Mouse (Mus musculus) embryo, embryonic 11 days (tissue): Measurements from ENCODE around the gene Slc38a3.
A peak's percentile ranks its signal among the peaks of the same experiment; 100 is the strongest.

Source experiments
- DNase-seq: peaks from one replicate; pipeline ENCODE4 v3.0.0-alpha.2; 2015

The Slc38a3 gene

GRCm38 (mm10) chr9:107617461-107617860 is 51.9 kb downstream of the Slc38a3 start:
- DNase-seq, result no peak

- peak; percentile 40 for DNase-seq
These were observed 54.3 kb downstream of the Slc38a3 start for GRCm38 (mm10) chr9:107615035-107615434.

DNA sequence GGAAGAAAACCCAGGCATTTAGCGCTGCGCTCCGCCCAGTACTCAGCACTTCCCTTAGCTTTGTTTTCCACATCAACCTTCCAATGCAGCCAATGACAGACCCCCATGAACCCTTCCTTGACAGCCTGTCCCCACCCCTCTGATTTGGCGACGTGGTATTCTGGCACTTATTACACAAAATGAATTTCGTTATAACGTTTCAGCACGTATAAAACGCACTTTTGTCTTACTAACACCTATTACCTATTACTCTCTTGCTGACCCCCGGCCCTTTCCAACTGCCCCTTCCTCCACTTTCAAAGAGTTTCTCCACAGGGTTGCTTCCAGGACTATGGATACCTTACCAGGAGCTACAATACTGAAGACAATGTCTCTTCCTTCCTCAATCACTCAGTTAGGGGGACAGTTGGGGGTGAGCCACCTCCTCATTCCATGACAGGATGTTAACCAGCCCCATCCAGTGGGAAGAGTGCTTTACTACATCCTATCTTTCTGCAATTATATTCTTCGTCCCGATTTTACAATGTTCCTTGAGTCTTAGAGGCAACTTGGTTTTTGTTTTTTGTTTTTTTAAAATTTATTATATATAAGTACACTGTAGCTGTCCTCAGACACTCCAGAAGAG is 56.3 kb downstream of the Slc38a3 start:
- peak; percentile 56 for DNase-seq

DNA sequence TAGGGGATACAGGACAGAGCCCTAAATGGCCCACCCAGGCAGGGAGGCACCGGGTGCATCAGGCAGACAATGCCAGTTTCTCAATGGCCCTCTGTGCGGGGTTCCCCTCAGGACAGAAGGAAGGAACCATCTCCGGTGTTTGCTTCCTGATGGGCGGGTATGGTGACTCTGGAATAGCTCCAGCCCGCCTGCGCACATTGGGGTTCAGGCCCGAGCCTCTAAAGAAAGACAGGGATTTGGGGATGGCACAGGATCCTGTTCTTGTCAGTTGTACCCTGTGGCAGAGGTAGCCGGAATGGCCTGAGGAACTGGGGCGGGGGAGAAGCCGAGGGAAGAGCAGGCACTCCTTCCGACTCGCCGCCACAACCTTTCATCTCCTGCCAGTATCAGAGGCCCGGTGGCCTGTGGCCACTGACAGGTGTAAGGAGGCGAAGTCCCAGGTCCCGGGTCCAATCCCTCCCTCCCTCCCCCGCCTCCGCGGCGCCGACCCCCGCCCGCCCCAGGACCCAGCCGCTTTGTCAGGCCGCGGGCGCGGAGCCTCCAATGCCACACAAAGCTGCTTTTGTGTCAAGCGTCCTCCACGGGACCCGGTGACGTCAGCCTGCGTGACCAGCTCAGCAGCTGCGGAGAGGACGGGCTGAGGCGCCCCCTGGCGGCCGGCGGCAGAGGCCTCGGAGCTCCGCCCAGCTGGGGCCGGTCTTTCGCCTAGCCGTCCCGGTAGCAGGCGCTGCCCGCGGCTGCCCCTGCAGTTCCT is 57.0 kb downstream of the Slc38a3 start:
- peak; percentile 99 for DNase-seq

DNA sequence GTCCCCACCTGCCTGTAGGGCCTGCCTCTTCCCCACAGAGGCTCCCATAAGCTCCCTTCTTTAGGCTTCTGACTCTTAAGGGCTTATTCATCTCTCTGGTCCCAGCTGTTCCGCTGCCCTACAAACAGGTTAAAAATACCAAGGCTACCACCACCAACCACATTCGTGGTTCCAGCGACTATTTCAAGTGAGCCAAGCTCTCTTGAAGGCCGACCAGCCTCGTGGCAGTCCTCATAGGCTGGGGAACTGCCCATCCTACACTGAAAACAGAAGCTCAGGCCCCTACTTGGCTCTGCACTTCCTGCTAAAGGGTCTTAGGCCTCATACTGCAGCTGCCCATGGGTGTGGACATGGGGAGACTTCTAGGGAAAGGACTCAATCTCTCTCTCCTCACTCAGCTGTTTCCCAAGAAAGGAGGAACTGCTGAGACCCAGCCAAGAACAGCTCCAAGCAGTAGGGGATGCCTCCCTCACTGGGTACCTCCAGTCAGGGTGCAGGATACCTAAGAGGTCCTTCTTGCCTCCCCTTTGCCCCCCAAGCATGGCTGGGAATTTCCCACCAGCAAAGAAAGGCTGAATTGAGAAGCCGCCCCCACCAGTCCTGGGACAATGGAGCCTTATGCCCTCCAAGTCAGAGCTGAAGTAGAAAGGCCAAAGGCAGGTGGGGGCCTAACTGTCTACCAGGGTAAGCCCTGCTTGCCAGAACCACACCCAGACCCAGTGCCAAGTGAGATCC is 57.7 kb downstream of the Slc38a3 start:
- no peak for DNase-seq

GRCm38 (mm10) chr9:107609433-107609830 is 59.9 kb downstream of the Slc38a3 start:
- no peak for DNase-seq

- DNase-seq, result no peak
These were observed 60.4 kb downstream of the Slc38a3 start, which contains the start of gene Sema3b for GRCm38 (mm10) chr9:107608741-107609432. Gene Sema3b (minus strand): TSS chr9:107609229.

GRCm38 (mm10) chr9:107607653-107608245 is 61.6 kb downstream of the Slc38a3 start:
- DNase-seq, result no peak

DNA sequence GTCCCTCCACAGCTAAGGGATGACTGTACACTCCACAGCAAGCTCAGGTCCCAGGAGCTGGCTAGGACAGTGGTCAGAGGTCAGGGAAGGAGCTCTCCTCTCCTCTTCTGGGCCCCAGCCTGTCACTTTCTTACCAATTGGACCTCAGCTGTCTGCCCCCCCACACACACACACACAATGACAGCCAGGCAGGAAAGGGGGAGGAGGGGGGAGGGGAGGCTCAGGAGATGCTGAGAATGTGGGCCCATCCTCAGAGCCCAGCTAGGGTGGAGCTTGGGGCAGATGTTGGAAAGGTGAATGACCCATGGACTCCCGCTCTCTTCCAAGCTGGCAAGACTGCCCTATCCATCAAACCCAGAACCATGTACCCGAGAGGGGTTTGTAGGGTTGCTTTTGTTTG is 62.3 kb downstream of the Slc38a3 start:
- DNase-seq, result no peak

- no peak for DNase-seq
These were observed 62.7 kb downstream of the Slc38a3 start for GRCm38 (mm10) chr9:107606591-107606990.

GRCm38 (mm10) chr9:107605041-107605661 is 64.2 kb downstream of the Slc38a3 start:
- DNase-seq, result no peak

DNA sequence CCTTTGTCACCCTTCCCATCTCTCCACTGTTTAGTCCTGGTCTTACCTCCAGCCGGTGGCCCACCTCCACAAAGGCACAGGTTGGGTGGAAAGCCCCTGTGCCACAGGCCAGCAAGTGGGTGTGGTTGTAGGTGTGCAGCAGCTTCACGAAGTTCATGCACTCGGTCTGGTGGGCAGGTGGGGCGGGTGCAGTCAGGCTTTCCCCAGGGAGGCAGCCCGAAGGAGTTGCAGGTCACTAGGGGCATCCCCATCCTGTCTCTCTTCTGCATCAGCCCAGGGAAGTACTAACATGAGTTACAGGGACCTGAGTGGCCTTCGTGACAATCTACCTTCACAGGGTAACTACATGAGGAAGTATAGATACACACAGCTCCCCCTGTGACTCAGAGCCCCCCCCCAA is 66.1 kb downstream of the Slc38a3 start:
- no peak for DNase-seq

DNA sequence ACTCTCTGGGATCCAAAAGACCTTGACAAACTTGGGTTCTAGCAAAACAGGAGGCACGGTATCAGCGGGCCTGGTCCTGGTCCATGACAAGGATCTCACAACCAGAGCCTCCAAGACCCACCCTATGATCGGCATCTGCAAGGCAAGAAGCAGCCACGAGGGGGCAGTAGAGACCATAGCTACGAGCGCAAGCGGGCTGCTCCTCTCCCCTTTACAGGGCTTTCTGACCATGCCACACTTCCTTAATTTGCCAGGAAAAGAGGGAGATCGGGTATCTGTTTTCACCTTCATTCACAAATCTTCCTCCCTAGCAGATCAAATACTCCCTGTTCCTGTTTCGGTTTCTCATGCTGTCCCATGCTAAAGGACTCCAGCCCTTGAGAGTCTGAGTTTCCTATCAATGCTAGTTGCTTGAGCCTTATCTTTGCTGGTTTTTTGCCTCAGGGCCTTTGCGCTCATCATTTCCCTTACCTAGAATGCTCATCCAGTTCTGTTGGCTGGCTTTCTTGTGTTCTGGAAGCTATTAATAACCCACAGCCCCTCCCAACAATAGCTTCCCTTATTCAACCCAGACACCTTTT is 67.2 kb downstream of the Slc38a3 start:
- DNase-seq, result peak; percentile 91

GRCm38 (mm10) chr9:107601275-107601674 is 68.1 kb downstream of the Slc38a3 start:
- DNase-seq, result no peak

DNA sequence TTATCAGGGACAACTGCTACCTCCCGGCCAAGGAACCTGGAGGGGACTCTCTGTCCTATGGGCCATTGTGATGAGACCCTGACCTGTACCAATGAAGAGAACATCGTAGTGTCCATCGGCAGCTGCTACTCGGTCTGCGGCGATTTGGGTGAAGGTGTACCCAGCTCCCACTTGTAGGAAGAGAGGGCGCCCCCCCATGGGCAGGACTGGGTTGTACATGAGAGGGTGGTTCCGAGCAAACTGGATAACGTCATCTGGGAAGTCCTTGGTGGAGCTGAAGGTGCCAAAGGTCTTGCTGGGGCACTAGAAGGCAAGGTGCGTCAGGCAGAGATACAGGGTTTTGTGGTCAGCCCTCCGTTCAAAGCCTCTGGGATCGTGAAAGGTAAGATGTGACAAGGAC is 68.6 kb downstream of the Slc38a3 start:
- no peak for DNase-seq
